Mouse (Mus musculus) layer of hippocampus, adult 9-10 months (tissue): Measurements from ENCODE around the gene Mbnl2.

Experiments used
- DNase-seq: peaks from one replicate; pipeline ENCODE4 v3.0.0; 2022; ENCODE audit warnings: low spot score

Gene Mbnl2

DNA sequence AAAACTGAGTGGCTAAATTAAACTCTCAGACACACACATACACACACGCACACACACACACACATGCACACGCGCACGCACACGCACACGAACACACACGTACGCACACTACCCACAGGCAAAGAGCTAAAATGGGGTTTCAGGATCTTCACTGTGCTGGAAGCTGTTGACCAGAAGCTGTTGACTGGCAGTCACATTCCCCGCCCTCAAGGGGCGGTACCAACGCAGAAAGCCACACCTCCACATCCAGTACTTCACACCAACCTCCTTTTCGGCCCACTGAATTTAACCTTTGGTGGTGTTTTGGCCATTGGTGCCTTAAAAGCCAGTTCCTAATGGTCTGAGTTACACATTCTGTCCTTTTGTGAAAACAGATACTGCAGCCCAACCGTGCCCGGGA, 143.5 kb downstream of the Mbnl2 start:
- no peak for DNase-seq

DNA sequence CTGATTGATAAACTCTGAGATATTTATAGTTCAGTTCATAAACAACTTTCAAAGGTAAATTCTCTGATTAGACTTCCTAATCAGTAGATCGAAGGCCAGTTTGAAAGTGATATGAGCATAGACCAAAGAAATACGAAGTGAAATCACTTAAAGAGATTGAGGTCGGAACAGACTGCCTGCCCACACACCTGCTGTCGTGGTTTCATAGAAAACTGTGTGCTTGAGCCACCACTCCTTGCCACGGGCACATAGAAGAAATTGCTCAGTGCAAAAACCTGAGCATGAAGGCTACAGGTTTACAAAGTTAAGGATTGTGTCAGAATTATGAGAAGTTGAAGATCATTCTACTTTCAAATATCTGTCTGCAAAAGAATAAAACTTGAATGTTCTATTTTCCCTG, 153.0 kb downstream of the Mbnl2 start:
- DNase-seq = no peak

DNA sequence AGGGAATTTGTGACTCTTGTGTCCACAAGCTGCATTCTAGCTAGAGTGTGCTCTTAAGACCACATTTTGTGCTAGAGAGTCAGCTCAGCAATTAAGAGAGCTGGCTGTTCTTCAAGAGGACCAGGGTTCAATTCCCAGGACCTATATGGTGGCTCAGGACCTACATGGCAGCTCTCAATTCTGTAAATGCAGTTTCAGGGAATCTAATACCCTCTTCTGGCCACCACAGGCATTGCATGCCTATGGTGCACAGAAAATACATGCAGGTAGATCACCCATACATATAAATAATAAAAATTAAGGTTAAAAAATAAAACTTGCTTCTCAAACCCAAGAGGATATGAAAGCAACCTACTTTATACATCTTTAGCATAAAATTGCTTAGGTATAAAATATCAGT, 157.3 kb downstream of the Mbnl2 start:
- DNase-seq = no peak

DNA sequence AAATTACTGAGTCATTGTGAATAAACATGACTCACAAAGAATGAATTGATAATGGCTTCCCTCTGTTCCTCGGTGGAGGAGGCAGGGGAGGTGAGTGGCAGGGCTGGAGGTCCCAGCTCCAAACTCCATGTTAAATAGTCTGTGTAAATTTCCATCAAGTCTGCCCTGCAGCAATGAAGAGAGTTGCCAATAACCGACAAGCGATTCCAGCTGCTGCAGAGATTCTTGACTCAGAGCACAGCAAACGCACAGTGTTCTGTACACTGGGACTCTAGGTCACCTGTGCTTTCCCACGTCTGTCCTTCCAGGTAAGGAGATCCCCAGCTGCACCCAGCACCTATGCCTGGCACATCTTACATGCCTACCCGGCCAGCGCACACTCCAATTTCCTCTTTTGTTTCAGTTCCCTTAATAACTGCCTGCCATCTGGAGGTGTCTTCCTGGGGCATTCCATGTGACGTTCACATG, 158.5 kb downstream of the Mbnl2 start:
- DNase-seq = peak; percentile 35

DNA sequence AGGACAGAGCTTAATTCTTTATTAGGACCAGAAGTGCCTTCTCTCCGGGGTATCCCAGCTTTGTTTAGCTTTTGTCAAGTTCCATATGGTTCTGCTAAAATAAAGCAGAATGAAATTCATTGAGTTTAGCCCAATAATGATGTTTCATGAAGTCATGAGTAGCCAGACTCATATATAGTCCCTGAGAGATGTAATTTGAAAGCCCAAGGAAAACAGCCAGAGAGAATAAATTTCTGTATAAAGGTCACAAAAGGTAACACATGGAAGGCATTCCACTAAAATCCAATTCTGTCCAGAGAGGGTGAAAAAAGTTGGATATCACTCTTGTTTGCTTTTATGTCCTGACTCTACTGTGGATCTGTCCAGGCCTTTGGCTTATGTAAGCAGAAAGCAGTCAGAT, 159.4 kb downstream of the Mbnl2 start:
- no peak for DNase-seq

DNA sequence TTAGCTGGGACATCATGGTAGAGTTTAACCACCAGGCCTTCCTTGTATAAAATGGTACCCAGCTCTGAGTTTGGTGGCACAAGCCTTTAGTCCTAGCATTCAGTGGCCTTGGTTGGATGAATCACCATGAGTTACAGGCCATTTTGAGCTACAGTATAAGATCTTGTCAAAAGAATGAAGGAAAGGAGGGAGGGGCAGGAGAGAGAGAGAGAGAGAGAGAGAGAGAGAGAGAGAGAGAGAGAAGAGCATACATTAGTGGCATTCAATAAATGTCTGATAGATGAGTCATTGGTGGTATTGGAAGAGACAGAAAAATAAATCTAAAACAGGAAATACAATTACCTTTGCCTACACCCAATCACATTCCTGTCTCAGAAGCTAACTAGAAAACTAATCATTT, 165.2 kb downstream of the Mbnl2 start:
- no peak for DNase-seq

DNA sequence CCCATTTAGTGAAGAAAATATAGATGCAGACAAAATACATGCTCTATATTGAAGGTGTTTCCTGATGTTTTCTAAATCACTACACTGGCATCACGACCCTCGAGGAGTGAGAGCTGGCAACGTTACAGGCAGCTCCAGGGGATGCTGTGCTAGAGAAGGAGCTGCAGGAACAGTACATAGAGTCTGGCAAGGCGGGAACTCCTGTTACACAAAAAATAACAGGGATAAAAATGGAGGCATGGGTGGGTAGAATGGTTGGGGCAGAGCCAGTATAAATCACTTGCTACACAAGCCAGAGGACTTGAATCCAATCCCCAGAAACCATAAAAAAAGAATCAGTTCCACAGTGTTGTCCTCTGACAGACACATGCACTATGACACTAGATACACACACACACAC, 165.8 kb downstream of the Mbnl2 start:
- DNase-seq = no peak

DNA sequence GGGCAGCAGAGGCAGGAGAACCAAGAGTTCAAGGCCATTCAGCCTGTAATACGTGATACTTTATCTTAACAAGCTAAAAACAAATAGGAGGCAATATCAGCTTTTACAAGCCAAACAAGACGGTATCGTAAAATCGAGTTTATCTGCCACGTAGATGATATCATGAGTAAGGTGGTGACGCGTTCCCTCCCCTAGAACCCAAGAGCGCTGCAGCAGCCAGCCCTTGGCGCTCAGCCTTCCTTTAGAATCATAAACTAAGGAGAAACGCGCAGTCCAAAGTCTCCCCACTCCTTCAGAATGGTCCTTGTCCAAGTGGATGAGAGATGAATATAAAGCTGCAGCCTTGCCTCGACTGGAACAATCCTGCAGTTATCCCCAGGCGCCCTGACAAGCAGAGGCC, 166.4 kb downstream of the Mbnl2 start:
- DNase-seq = no peak

DNA sequence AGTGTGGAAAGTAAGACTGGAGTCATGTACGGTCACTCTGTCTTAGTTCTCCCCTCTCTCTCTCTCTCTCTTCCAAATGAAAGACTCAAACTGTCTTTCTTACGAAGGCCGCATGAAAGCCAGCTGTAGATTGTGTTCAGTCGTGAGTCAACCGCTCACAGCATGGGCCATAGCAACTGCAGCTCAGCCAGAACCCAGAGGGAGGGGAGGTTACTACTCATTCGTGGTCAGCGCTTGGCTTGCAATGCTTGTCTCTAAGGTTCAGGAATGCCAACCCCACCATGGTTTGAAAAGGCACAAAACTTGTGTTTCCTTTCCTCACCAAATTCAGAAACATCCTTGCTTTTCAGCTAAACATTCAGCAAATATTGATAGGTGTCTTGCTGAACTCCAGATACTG, 178.8 kb downstream of the Mbnl2 start:
- DNase-seq = no peak

DNA sequence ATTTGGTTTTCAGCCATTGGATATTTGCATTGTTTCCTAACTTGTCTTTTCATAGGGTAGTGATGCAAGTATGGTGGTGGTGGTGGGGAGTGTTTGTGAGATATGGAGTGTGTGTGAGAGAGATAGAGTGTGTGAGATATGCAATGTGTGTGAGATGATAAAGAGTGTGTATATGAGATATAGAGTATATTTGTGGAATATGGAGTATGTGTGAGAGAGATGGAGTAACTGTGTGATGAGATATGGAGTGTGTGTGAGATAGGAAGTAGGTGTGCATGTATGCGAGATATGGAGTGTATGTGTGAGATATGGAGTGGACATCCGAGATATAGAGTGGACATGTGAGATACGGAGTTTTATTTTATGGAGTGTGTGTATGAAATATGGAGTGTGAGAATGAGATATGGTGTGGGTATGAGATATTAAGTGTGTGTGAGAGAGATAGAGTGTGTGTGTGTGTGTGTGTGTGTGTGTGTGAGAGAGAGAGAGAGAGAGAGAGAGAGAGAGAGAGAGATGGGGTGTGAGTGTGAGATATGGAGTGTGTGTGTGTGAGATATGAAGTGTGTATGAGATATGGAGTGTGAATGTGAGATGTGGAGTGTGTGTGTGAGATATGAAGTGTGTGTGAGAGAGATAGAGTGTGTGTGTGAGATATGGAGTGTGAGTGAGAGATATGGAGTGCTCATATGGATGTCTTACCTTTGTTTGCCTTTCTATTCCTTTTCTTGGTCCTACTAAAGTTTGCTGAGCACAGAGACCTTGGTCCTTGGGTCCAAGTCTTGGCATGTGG, 188.7 kb downstream of the Mbnl2 start:
- no peak for DNase-seq

DNA sequence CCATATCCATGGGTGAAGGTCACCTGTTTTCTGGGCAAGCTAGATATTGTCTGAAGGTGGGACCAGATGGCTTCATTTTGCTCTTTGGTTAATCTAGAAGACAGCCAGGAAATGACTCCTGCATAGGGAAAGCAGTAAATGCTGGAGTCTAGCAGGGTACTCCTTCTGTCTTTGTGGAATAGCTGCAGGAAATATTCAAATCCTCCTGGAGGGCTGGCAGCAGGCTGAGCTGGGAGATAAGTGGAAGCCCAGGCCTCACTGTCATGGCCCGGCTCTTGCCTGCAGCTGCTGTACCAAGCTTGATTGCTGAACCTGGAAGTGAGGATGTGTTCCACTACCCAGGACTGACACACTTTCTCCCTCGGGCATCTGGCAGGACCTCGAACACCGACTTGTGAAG, 191.3 kb downstream of the Mbnl2 start:
- no peak for DNase-seq

DNA sequence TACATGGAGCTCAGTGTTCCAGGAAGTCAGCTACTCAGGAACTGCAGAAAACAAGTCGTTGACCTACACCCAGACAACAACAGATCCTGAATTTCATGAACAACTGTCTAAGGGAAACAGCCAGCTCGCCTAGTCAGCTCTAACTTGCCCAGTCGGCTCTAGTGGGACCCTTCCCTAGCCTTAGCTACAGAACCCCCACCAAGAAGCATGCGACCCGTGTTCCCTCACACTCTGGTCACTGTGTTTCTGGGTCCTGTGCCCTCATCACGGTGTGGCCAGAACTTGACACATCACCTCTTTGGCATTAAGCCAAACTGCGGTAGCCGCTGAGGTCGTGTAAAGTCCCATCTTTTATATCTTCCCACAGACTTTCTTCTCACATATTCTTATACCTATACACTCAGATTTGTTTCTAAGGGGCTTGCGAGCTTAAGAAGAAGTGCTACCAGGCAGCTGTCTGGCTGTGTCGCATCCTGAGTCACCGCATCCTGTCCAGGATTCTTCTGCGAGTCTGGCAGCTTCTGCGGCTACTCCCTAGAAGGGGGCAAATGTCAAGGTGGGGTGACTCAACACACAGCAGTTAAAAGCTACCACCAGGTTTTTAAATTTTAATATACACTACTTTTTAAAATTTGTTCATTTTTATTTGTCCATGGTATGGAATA, 193.8 kb downstream of the Mbnl2 start:
- DNase-seq = no peak

DNA sequence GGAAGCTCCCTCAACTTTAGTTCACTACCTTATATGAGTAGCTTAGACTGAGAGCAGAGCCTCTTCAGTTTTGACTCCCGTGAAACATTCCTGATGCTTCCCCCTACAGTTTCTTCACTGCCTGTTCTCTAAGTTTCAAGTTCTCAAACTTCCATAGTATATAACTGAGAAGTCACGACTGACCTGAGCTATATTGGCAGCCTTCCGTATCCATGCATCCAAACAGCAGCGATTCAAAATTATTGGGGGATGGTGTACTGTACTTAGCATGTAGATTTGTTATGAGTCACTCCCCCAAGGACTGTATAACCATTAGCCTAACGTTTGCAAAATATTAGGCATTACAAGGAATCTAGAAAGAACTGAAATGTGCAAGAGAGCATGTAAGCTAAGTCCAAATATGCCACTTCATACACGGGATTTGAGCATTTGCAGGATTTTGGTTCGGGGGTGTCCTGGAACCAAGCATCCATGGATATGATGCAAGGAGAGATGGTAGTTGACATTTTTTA, 200.8 kb downstream of the Mbnl2 start:
- no peak for DNase-seq

DNA sequence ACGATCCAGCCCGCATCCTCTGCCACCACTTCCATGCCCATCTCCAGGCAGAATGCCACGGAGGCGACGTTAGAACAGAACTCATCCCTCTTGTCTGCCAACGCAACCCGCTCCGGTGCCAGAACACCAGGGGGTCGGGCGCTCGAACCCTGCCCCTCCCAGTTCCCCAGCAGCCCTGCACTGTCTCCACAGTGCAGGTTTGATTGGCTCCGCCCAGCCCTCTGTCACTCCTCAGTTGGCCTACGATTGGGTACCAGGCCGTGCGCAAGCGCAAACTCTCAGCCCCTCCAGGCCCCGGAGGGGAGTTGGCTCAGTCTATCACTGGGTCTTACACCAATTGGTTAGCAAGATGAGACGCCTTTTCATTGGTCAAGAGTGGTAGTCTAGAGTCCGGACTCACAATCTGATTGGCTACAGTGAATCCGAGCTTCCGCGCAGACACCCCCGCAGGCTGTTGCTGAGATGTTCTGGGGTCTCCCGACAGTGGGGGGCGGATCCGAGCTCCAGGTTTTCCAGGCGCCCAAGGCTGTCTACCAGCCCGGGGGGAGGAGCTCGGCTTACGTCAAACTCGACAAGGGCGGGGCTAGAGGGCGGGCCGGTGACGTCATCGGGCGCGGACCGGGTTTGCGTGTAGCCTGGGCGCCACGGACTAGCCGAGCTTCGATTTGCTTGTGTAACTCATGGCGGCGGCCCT, 202.0 kb downstream of the Mbnl2 start:
- peak; percentile 97 for DNase-seq

DNA sequence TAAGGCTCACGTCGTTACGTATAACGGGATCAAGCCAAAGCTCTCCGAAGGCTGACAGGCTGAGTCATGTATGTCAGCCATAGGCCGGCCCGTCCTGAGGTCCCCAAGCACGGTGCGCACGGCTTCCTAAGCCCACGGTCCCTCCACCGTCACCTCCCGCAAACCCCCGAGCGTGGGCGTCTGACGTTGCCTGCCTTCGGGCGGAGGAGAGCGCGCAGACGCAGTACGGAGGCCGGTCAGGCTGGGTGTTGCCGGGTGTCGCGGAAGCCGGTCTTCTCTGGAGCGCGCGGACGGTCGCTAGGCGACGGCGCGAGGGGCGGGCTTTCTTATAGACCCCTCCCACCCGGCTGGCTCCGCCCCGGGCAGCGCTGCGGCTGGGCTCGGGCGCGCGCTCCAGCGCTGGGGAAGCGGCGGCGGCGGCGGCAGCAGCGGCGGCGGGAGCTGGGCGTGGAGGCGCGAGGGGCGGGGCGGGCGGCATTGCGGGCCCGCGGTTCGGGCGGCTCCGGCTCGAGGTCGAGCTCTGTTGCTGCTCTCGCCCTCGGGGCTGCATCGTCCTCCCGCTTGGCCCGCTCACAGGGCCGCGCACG, 202.6 kb downstream of the Mbnl2 start, which contains the start of gene Rap2a:
Gene Rap2a, plus strand, starts transcription at position 463 of the 587 bp plus-strand sequence.
- peak; percentile 90 for DNase-seq

DNA sequence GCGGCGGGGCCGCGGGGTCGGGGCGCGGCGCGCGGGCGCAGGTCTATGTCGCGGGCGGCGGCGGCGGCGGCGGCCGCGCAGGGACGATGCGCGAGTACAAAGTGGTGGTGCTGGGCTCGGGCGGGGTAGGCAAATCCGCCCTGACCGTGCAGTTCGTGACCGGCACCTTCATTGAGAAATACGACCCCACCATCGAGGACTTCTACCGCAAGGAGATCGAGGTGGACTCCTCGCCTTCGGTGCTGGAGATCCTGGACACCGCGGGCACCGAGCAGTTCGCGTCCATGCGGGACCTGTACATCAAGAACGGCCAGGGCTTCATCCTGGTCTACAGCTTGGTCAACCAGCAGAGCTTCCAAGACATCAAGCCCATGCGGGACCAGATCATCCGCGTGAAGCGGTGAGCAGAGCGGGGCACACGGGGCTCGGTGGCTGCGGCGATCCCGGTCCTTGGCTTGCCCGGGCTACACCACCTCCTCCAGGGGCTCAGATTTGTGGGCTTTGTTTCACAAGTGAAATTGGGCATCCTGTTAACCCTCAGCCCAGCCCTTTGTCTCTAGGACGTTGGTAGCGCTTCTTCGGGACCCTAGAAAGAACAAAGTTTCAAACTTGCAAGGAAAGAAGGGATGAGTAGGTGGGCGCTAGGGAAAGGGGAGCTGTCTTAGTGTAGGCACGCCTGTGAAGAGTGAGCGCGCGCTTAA, 203.3 kb downstream of the Mbnl2 start:
- DNase-seq = no peak

DNA sequence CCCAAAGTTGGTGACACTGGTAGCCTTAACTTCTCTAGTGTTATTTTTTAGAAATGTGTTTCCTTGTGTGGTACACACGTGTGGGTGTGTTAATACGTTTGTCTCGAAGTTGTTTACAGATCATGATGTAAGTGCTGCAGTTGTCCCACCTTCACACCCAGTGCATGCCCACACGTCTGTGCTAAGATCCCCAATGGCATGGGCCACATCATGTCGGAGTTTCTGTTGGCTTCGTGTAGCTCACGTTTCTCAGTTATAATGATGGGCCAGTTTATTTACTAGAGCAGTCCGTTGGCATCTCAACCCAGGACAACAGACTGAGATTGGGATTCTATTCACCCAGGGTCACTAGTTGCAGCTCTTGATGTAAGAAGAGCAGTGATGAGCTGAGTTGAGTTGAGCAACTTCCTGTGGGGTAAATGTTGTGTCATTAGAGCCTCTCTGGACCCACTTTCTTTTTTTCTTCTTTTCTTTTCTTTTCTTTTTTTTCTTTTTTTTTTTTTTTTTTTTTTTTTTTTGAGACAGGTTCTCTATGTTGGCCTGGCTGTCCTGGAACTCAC, 205.0 kb downstream of the Mbnl2 start:
- DNase-seq = no peak

DNA sequence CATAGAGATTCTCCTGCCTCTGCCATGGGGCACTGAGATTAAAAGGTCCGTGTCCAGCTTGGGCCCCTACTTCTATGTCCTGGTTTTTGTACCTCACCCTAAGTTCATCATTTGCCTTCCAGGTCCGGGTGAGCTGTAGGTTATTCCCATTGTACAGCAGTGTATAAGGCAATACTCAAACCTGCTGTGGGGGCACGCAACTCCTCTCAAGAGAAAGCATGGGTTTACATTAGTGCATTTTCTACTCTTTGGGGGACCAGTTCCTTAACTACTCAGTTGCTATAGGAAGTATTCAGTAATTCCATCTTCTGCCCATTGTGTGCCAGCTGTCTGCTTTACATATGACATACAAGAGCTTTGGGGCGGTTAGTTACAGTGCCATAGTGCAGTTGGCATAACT, 205.5 kb downstream of the Mbnl2 start:
- no peak for DNase-seq
